Mouse (Mus musculus) liver, adult 2 months (tissue): ENCODE data around the gene Tmc7.

Experiments used
- CTCF ChIP-seq: fragments of 200-500 bp; IDR thresholded peaks from 2 replicates; pipeline ENCODE4 v1.5.1; 2011; ENCODE audit warnings: low read depth, low read length, control low read depth
- POLR2A ChIP-seq: fragments of 200-500 bp; IDR thresholded peaks from 2 replicates; pipeline ENCODE4 v1.6.1; 2011; ENCODE audit warnings: low read length, control low read depth; ENCODE audit not compliant: insufficient read depth; ENCODE audit errors: extremely low read depth

DNA sequence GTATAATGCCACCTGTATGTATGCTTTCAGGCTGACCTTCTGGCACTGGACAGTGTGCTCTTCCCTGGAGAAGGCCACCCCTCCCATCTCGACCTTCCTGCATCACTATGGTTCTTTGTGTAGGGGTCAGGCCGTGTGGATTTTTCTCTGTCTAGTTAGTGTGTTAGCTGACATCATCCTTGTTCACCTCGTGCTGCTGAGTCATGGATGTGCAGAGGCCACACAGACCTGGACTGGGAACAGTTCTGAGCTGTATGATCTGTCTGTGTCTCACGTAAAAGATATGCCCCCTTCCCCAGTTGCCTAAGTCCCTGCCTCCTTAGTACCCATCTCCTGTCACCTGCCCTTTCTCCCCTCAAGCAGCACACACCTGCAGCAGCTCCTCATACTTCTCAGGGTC, 57.6 kb downstream of the Tmc7 start:
- TF ChIP-seq POLR2A (no peak), CTCF (no peak)
